In the genomic region with DNA sequence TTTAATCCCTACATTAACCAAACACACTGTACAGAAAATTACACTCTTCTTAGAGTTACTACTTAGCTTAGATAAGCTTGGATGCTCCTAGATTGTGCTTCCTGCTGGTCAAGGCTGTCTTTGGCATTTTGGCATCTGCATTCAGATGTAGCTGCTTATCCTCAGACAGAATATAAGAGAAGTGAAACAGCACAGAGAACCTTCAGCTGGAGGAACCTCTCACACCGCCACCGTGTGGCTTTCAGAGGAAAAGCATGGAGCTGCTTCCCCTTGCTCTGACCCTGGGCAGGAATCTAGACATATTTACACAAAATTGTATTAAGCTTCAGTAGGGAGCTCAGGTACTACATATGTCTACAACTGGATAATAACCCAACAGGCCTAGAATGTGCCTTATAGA, we compare ENCODE assay signal across 8 mouse cellular contexts. TPM values are rescaled to one million over a fixed set of nuclear protein-coding genes. Genes with fewer than 3 reads are reported as not detected.
DNase-seq lines count a peak whose midpoint lies in the region.

No protein-coding gene starts in this region.

- DNase-seq in kidney, adult 18-20 months = peak; percentile 24
- no peak for DNase-seq in kidney, adult 11 months
- DNase-seq in ES-CJ7 (ENCODE audit: low read depth, low spot score) = peak; percentile 30
- DNase-seq in adrenal gland, postnatal 25 days = peak; percentile 42
- DNase-seq in fibroblast of lung, adult 2 months (ENCODE audit: low read depth) = peak; percentile 5
- DNase-seq in left cerebral cortex, postnatal 25 days (ENCODE audit: low spot score in 2 of 2) = peak; percentile 43 to 49
- DNase-seq in retina, postnatal 1 day = peak; percentile 55
- DNase-seq in urinary bladder, postnatal 36 days (ENCODE audit: low spot score in 2 of 2) = no peak

- intact Hi-C loops in left cerebral cortex, postnatal 25 days (cut with DNase I) = loop anchor here (10.0 kb wide), 1 partner anchor 241 kb away; no protein-coding TSS in a partner anchor

RNA-seq across cellular contexts. Expression of gene Gm2431, which starts 2.6 kb away (rescaled TPM):
- not detected in 2 replicates for total RNA-seq in adrenal gland, postnatal 25 days (2021)
- total RNA-seq in left cerebral cortex, postnatal 25 days (2021) = not detected

RNA-seq across cellular contexts. Expression of gene Gm40460, which starts 14.6 kb away (rescaled TPM):
- total RNA-seq in adrenal gland, postnatal 25 days (2021) = not detected in 2 replicates
- not detected for total RNA-seq in left cerebral cortex, postnatal 25 days (2021)

RNA-seq across cellular contexts. Expression of gene Gm4559, which starts 18.6 kb away (rescaled TPM):
- total RNA-seq in adrenal gland, postnatal 25 days (2021) = not detected in 2 replicates
- total RNA-seq in left cerebral cortex, postnatal 25 days (2021) = not detected

RNA-seq across cellular contexts. Expression of gene Krtap5-5, which starts 25.7 kb away (rescaled TPM):
- total RNA-seq in adrenal gland, postnatal 25 days (2021) = not detected in 2 replicates
- total RNA-seq in left cerebral cortex, postnatal 25 days (2021) = not detected

RNA-seq across cellular contexts. Expression of gene Krtap5-1, which starts 41.4 kb away (rescaled TPM):
- not detected in 2 replicates for total RNA-seq in adrenal gland, postnatal 25 days (2021)
- not detected for total RNA-seq in left cerebral cortex, postnatal 25 days (2021)

Comparison
In these comparisons a context has a peak if more than half of its experiments do, and no peak if none do; other contexts are left out.
1. DNase-seq: peak in kidney, adult 18-20 months (single experiment), ES-CJ7 (single experiment), adrenal gland, postnatal 25 days (single experiment), fibroblast of lung, adult 2 months (single experiment), left cerebral cortex, postnatal 25 days (2 of 2) and retina, postnatal 1 day (single experiment); none in kidney, adult 11 months (single experiment) and urinary bladder, postnatal 36 days (0 of 2).